Mouse (Mus musculus) testis, adult 2 months (tissue): ENCODE data around the gene Itga6.

Experiments
- CTCF ChIP-seq: fragments of 200-500 bp; IDR thresholded peaks from 2 replicates; pipeline ENCODE4 v1.5.1; 2012; ENCODE audit warnings: low read depth, mild to moderate bottlenecking, inconsistent platforms, low read length, moderate library complexity; ENCODE audit not compliant: control insufficient read depth, insufficient read depth, insufficient replicate concordance
- POLR2A ChIP-seq: fragments of 200-500 bp; IDR thresholded peaks from 2 replicates; pipeline ENCODE4 v1.6.1; 2012; ENCODE audit warnings: low read depth, mild to moderate bottlenecking, inconsistent platforms, low read length, moderate library complexity; ENCODE audit not compliant: control insufficient read depth

DNA sequence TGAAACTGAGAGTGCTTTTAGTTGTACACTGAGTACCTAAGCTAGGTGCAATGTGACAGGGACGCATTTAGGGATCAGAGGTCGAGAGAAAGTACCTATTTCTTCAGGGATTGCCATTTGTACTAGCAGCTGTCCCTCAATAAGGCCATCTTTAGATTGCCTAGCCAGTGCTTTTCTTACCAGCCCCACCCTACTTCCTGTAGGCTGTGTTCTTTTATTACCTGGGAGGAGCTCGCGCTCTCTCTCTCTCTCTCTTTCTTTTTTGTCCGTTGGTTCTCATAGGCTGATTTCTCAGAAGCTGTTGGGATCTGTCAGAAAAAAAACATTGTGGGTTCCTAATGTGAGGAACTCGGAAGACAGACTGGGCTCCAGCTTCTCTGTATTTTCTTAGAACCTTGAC, 55.4 kb downstream of the Itga6 start:
- TF ChIP-seq POLR2A (no peak), CTCF (no peak)
